Comparison of ENCODE assay signal across 9 mouse cellular contexts in the genomic region with DNA sequence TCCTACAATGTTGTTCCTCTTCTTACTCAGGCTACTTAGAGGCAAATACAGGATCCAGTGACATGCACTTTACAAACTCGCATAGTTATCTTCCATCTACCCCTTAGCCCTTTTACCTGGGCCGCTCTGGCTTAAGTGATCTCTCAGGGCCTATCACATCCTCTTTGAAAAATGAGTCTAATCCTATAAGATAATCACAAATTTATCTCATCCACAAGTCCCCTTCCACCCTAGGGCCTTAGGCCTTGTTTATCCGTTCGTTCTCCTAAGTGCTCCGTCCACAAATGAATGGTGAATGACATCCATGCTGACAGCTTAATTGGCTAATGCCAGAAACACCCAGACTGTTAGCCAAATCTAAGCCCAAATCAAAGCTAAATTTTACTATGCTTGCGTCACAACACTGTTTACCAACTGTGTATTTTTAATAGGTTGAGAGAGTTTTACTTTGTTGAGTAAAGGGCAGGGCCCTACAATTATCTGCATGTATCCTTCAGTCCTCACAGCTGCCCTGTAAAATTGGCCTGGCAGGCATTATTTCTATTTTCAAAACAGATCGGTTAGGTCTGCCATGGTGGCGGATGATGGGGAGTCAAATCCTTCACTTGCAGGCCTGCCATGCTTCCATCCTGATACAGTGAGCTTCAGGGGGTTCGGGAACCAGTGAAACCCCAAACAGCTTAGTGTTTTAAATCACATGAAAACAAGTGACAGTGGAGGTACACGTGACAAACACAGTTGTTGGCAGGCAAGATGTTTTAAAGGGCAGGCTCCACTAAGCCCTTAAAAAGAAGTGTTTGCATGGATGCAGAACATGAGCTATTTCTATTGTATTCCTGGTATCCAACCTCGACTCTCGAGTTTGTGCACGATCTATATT. TPM values are rescaled to one million over a fixed set of nuclear protein-coding genes. Genes with fewer than 3 reads are reported as not detected.
DNase-seq lines count a peak whose midpoint lies in the region; ATAC-seq and TF ChIP-seq lines count a peak whose summit lies in the region.
"Had no signal": no experiment of that assay in that cellular context is flagged by ENCODE, and none has a peak within 500 bp of the region (broad histone marks: within the 10 kb centered on the region; RNA-seq: fewer than 3 reads in every experiment).

No protein-coding gene starts in this region.

- H3K9ac ChIP-seq in heart, embryonic 14.5 days (ENCODE audit: low read length): no peak overlapping the region
- H3K9ac ChIP-seq in lung, postnatal 0 days (replicated peaks; ENCODE audit: low read depth): no peak overlapping the region

- 52% methylated on average over 13 of the region's 13 CpGs for WGBS in heart, embryonic 14.5 days
- 50% methylated on average over 13 of the region's 13 CpGs for WGBS in lung, postnatal 0 days

- no peak for TF ChIP-seq EP300 in lung, postnatal 0 days (IDR thresholded peaks at IDR 0.05)

- no peak for TF ChIP-seq CTCF in cortical plate, adult 2 months (IDR thresholded peaks at IDR 0.05; ENCODE audit: extremely low read depth, insufficient read depth, low read length)
- no peak for TF ChIP-seq CTCF in lung, postnatal 0 days (IDR thresholded peaks at IDR 0.05)

- no peak for TF ChIP-seq POLR2A in cortical plate, adult 2 months (IDR thresholded peaks at IDR 0.05; ENCODE audit: extremely low read depth, insufficient read depth, low read length)

- intact Hi-C loops in heart, postnatal 25 days (cut with DNase I): loop anchor here (5.0 kb wide), 2 partner anchors 125 to 325 kb away; a partner anchor contains a TSS
- intact Hi-C loops in left cerebral cortex, postnatal 4 days (cut with DNase I): loop anchor here (10.0 kb wide), 1 partner anchor 223 kb away; no protein-coding TSS in a partner anchor

- H3K27me3 ChIP-seq in heart, embryonic 14.5 days (ENCODE audit: control insufficient read depth, insufficient read depth, low read length): no peaks in the 10 kb centered on the region
- no peaks in the 10 kb centered on the region for H3K27me3 ChIP-seq in lung, postnatal 0 days (replicated peaks; ENCODE audit: insufficient read depth, low read length)

- peaks cover 2% of the 10 kb centered on the region; the same call in 1 of the 2 replicates for H3K4me1 ChIP-seq in cortical plate, adult 2 months (ENCODE audit: control insufficient read depth, insufficient read depth, low read length)
- peaks cover 7 to 15% of the 10 kb centered on the region in 2 experiments for H3K4me1 ChIP-seq in heart, embryonic 14.5 days (ENCODE audit: control insufficient read depth in 2 of 2, insufficient read depth in 2 of 2, low read length in 2 of 2)
- H3K4me1 ChIP-seq in lung, postnatal 0 days (ENCODE audit: insufficient read depth, low read depth, low read length): peaks cover 2% of the 10 kb centered on the region; the same call in 1 of the 2 replicates

- DNase-seq in heart, adult 18-20 months: peak; percentile 39 to 60
- DNase-seq in heart, postnatal 25 days (ENCODE audit: low spot score): no peak
- DNase-seq in lung, postnatal 0 days (ENCODE audit: low spot score): peak; percentile 38
- DNase-seq in left cerebral cortex, postnatal 4 days: no peak
- no peak for DNase-seq in ovary, postnatal 14 days (ENCODE audit: low spot score)

- H3K9me3 ChIP-seq in heart, embryonic 14.5 days (ENCODE audit: control insufficient read depth, low read length): no peaks in the 10 kb centered on the region
- H3K9me3 ChIP-seq in lung, postnatal 0 days (ENCODE audit: low read length): no peaks in the 10 kb centered on the region

- no peak for ATAC-seq in heart, embryonic 14.5 days (ENCODE audit: insufficient number of reproducible peaks, insufficient read depth, low FRiP score, low read depth)
- no peak for ATAC-seq in lung, postnatal 0 days
- no peak for ATAC-seq in CD4-positive, CD25-positive, alpha-beta regulatory T cell, adult 4 months

- no peaks in the 10 kb centered on the region for H3K36me3 ChIP-seq in heart, embryonic 14.5 days (ENCODE audit: control insufficient read depth, insufficient read depth, low read length)
- H3K36me3 ChIP-seq in lung, postnatal 0 days (ENCODE audit: insufficient read depth, low read length): no peaks in the 10 kb centered on the region

- no peak overlapping the region for H3K27ac ChIP-seq in cortical plate, adult 2 months (ENCODE audit: insufficient read depth, low read length)
- peak overlapping the region in 1 of 2 experiments; percentile 11; a peak in 1 of 4 replicates for H3K27ac ChIP-seq in heart, embryonic 14.5 days (replicated peaks in 1 of 2; ENCODE audit: control insufficient read depth in 1 of 2, insufficient read depth in 1 of 2, low read depth in 2 of 2, low read length in 2 of 2)
- H3K27ac ChIP-seq in lung, postnatal 0 days (ENCODE audit: low read length): peak overlapping the region; percentile 88

- H3K4me3 ChIP-seq in cortical plate, adult 2 months (ENCODE audit: insufficient read depth, low read length): peak overlapping the region; percentile 83
- H3K4me3 ChIP-seq in heart, embryonic 14.5 days (ENCODE audit: control insufficient read depth in 1 of 2, insufficient read depth in 1 of 2, low read depth in 1 of 2, low read length in 2 of 2): no peak overlapping the region
- H3K4me3 ChIP-seq in lung, postnatal 0 days (ENCODE audit: low read depth, low read length): peak overlapping the region; percentile 90

- peak overlapping the region; percentile 66 for H3K4me2 ChIP-seq in heart, embryonic 14.5 days (ENCODE audit: low read length)
- peak overlapping the region; percentile 76 for H3K4me2 ChIP-seq in lung, postnatal 0 days (replicated peaks; ENCODE audit: low read depth, low read length)

RNA-seq across cellular contexts. Expression of a gene that starts 1.7 kb away (rescaled TPM):
- total RNA-seq in heart, adult 18-20 months (2021): 100 to 1,000 TPM; 329 to 344 TPM
- 100 to 1,000 TPM; 304 to 315 TPM for total RNA-seq in heart, postnatal 25 days (2021)
- polyA plus RNA-seq in cortical plate, adult 2 months (2012; rRNA removed): 22.2 and 22.8 TPM in 2 replicates
- 44.5 and 55.5 TPM in 2 replicates for polyA plus RNA-seq in heart, embryonic 14.5 days (2014; fragmentation: Nextera tagmentation; extraction: Ambion mirVana)
- 120 and 125 TPM in 2 replicates for polyA plus RNA-seq in lung, postnatal 0 days (2015; fragmentation: Nextera tagmentation; extraction: Ambion mirVana)
- 1 to 10 TPM; 4.1 to 4.5 TPM for polyA plus RNA-seq in CD4-positive, CD25-positive, alpha-beta regulatory T cell, adult 4 months (2017; shearing (Covaris generic))
- total RNA-seq in left cerebral cortex, postnatal 4 days (2021): 10 to 100 TPM; 15.5 to 15.6 TPM

RNA-seq across cellular contexts. Expression of a gene that starts 42.8 kb away (rescaled TPM):
- under 1 TPM in 1 of 2 experiments, not detected in 1; 0.41 TPM for total RNA-seq in heart, adult 18-20 months (2021)
- total RNA-seq in heart, postnatal 25 days (2021): not detected
- 0.34 and 0.44 TPM in 2 replicates for polyA plus RNA-seq in cortical plate, adult 2 months (2012; rRNA removed)
- 0.30 and 0.36 TPM in 2 replicates for polyA plus RNA-seq in heart, embryonic 14.5 days (2014; fragmentation: Nextera tagmentation; extraction: Ambion mirVana)
- not detected in 2 replicates for polyA plus RNA-seq in lung, postnatal 0 days (2015; fragmentation: Nextera tagmentation; extraction: Ambion mirVana)
- not detected for polyA plus RNA-seq in CD4-positive, CD25-positive, alpha-beta regulatory T cell, adult 4 months (2017; shearing (Covaris generic))
- total RNA-seq in left cerebral cortex, postnatal 4 days (2021): 1 to 10 TPM in 1 of 2 experiments, under 1 TPM in 1; 0.54 to 1.2 TPM
- polyA plus RNA-seq: neural tube, embryonic 11.5 days had no signal

Comparison
In these comparisons a context has a peak if more than half of its experiments do, and no peak if none do; other contexts are left out.
1. DNase-seq: peak in heart, adult 18-20 months (2 of 2) and lung, postnatal 0 days (single experiment); none in heart, postnatal 25 days (single experiment), left cerebral cortex, postnatal 4 days (single experiment) and ovary, postnatal 14 days (single experiment).
2. H3K4me3 ChIP-seq: peak in cortical plate, adult 2 months (single experiment) and lung, postnatal 0 days (single experiment); none in heart, embryonic 14.5 days (0 of 2).